Mouse (Mus musculus): ENCODE measurements around the gene Xrcc6. TPM values are rescaled to one million over a fixed set of nuclear protein-coding genes. Genes with fewer than 3 reads are reported as not detected.

Gene Xrcc6
- total and polyA plus RNA-seq, 3 experiments = 12.4 to 154 (median 50.1) TPM

DNA sequence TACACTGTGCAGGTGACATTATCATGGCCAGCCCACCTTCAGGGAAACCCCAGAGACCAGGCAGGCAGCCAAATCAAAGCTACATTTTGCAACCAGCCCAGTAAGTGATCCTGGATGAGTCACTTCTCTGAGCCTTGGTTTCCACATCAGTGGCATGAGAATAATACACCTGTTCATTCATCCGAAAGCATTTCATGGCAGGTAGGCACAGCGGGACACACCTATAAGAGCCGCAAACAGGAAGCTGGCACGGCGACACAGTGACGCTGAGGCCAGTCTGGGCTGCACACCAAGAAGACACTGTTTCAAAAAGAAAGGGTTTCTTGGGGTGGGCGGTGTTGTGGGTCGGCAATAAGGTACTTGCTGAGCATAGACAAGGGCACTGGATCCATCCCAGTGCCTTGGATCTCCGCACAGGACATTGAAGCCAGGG, 33.5 kb upstream of the Xrcc6 start:
- H3K36me3 ChIP-seq (replicated peaks) = peaks cover 99% of the 10 kb centered on the region
- H3K4me1 ChIP-seq (ENCODE audit: insufficient read depth, low read depth, low read length) = peaks cover 20% of the 10 kb centered on the region
- TF ChIP-seq GATA1 (IDR thresholded peaks at IDR 0.05; ENCODE audit: borderline replicate concordance, low read length) = no peak
- no peak for TF ChIP-seq GATA2 (IDR thresholded peaks at IDR 0.05; ENCODE audit: borderline replicate concordance, low read depth, low read length)
- no peak for TF ChIP-seq TAL1 (conservative IDR thresholded peaks at IDR 0.05; ENCODE audit: low read depth, low read length)
- TF ChIP-seq POLR2AphosphoS5 (IDR thresholded peaks at IDR 0.05; ENCODE audit: insufficient replicate concordance, low read depth, low read length) = no peak
- TF ChIP-seq CTCF (IDR thresholded peaks at IDR 0.05; ENCODE audit: low read depth, low read length) = no peak

DNA sequence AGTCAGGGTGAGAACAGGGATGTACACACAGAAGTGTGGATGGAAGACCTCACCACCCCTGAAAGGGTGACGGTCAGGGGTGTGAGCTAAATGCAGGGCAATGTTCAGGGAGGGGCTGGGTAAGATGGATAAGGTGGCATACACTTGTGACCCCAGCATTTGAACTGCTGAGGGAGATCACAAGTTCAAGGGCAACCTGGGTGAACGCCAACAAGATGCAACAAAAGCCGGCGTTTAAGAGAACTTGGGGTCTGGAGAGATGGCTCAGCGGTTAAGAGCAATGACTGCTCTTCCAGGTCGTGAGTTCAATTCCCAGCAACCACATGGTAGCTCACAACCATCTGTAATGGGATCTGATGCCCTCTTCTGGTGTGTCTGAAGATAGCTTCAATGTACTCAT, 32.9 kb upstream of the Xrcc6 start:
- Histone ChIP-seq H3K36me3 (replicated peaks) (peaks cover 97% of the 10 kb centered on the region), H3K27me3 (ENCODE audit: insufficient read depth, low read length) (no peaks in the 10 kb centered on the region), H3K4me3 (ENCODE audit: low read depth, low read length) (no peak overlapping the region), H3K4me1 (ENCODE audit: insufficient read depth, low read depth, low read length) (peaks cover 23% of the 10 kb centered on the region), H3K9me3 (replicated peaks) (no peaks in the 10 kb centered on the region)
- no peak for ATAC-seq (ENCODE audit: extremely low read depth, insufficient number of reproducible peaks, low FRiP score, poor library complexity, severe bottlenecking)
- TF ChIP-seq GATA1 (IDR thresholded peaks at IDR 0.05; ENCODE audit: borderline replicate concordance, low read length) = no peak
- no peak for TF ChIP-seq CTCF (IDR thresholded peaks at IDR 0.05; ENCODE audit: low read depth, low read length)
- TF ChIP-seq POLR2AphosphoS5 (IDR thresholded peaks at IDR 0.05; ENCODE audit: insufficient replicate concordance, low read depth, low read length) = no peak
- no peak for TF ChIP-seq TAL1 (conservative IDR thresholded peaks at IDR 0.05; ENCODE audit: low read depth, low read length)
- no peak for TF ChIP-seq GATA2 (IDR thresholded peaks at IDR 0.05; ENCODE audit: borderline replicate concordance, low read depth, low read length)
- no peak for DNase-seq (ENCODE audit: low spot score)

More for the DNA sequence above, 33.5 kb upstream of the Xrcc6 start:
- ATAC-seq (ENCODE audit: extremely low read depth, insufficient number of reproducible peaks, low FRiP score, poor library complexity, severe bottlenecking) = no peak
- H3K27me3 ChIP-seq (ENCODE audit: insufficient read depth, low read length) = no peaks in the 10 kb centered on the region
- no peak for DNase-seq (ENCODE audit: low spot score)
- H3K4me3 ChIP-seq (ENCODE audit: low read depth, low read length) = no peak overlapping the region
- no peaks in the 10 kb centered on the region for H3K9me3 ChIP-seq (replicated peaks)

DNA sequence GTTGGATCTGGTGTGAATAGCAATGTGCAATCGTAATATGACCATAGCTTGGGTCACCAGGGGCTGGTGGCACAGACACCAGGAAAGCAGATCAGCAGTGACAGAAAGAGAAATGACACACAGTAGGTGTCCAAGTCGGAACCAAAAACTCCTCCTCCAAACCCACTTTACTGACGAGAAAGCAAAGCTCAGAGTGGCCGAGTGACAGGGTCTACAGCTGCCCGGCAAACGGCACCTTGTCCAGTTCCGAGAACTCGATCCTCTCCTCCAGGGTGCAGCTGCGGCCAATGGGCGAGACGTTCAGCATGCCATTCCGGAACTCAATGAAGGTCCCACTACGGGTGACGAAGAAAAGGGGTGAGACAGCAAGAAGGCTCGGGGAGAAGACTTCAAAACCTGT, 32.2 kb upstream of the Xrcc6 start:
- H3K36me3 ChIP-seq (replicated peaks) = peaks cover 90% of the 10 kb centered on the region
- peaks cover 30% of the 10 kb centered on the region for H3K4me1 ChIP-seq (ENCODE audit: insufficient read depth, low read depth, low read length)
- TF ChIP-seq CTCF (IDR thresholded peaks at IDR 0.05; ENCODE audit: low read depth, low read length) (no peak), GATA2 (IDR thresholded peaks at IDR 0.05; ENCODE audit: borderline replicate concordance, low read depth, low read length) (no peak), POLR2AphosphoS5 (IDR thresholded peaks at IDR 0.05; ENCODE audit: insufficient replicate concordance, low read depth, low read length) (no peak), TAL1 (conservative IDR thresholded peaks at IDR 0.05; ENCODE audit: low read depth, low read length) (no peak), GATA1 (IDR thresholded peaks at IDR 0.05; ENCODE audit: borderline replicate concordance, low read length) (no peak)
- no peak for ATAC-seq (ENCODE audit: extremely low read depth, insufficient number of reproducible peaks, low FRiP score, poor library complexity, severe bottlenecking)
- DNase-seq (ENCODE audit: low spot score) = no peak
- no peaks in the 10 kb centered on the region for H3K9me3 ChIP-seq (replicated peaks)
- H3K4me3 ChIP-seq (ENCODE audit: low read depth, low read length) = no peak overlapping the region
- no peaks in the 10 kb centered on the region for H3K27me3 ChIP-seq (ENCODE audit: insufficient read depth, low read length)

DNA sequence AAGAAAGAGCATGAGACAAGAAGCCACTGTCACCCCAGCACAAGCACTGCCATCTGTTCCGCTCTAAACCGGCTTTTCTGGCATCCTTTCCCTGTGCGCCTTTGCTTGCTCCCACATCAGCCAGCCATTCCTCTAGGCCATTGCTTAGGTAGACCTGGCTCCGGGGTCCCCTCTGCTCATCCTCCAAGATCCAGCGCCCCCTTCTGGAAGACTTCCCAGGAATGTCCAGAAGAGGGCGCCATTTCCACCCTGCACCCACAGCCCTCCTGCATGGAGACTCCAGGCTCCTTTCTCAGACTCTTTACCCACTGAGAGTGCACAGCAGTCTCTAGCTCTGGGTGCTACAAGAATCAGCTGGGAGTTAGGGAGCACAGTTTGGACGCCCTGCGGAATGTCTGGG, 31.2 kb upstream of the Xrcc6 start:
- Histone ChIP-seq H3K4me3 (ENCODE audit: low read depth, low read length) (no peak overlapping the region), H3K4me1 (ENCODE audit: insufficient read depth, low read depth, low read length) (peaks cover 33% of the 10 kb centered on the region), H3K27me3 (ENCODE audit: insufficient read depth, low read length) (no peaks in the 10 kb centered on the region), H3K9me3 (replicated peaks) (no peaks in the 10 kb centered on the region), H3K36me3 (replicated peaks) (peaks cover 80% of the 10 kb centered on the region)
- ATAC-seq (ENCODE audit: extremely low read depth, insufficient number of reproducible peaks, low FRiP score, poor library complexity, severe bottlenecking) (no peak), DNase-seq (ENCODE audit: low spot score) (peak; percentile 67)
- no peak for TF ChIP-seq POLR2AphosphoS5 (IDR thresholded peaks at IDR 0.05; ENCODE audit: insufficient replicate concordance, low read depth, low read length)
- TF ChIP-seq GATA2 (IDR thresholded peaks at IDR 0.05; ENCODE audit: borderline replicate concordance, low read depth, low read length) = no peak
- peak; percentile 72 for TF ChIP-seq CTCF (IDR thresholded peaks at IDR 0.05; ENCODE audit: low read depth, low read length)
- TF ChIP-seq GATA1 (IDR thresholded peaks at IDR 0.05; ENCODE audit: borderline replicate concordance, low read length) = no peak
- no peak for TF ChIP-seq TAL1 (conservative IDR thresholded peaks at IDR 0.05; ENCODE audit: low read depth, low read length)

DNA sequence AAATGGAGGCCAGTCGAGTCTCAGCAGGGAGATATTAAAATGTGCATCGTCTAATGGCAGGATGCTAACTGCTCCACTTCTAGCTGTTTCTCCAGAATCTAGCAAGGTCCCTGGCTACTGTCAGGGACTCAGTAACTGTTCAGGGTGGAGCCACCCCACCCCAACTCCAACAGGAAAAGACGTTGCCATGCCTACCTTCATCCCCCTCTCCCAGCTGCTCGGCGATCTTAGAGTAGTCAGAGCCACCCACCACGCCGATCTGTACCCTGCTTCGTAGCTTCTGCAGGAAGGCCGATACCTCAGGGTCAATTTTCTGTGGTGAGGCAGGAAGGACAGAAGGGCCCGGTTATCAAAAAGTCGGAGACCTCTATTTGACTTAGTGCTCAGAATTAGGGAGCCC, 30.0 kb upstream of the Xrcc6 start:
- ATAC-seq (ENCODE audit: extremely low read depth, insufficient number of reproducible peaks, low FRiP score, poor library complexity, severe bottlenecking) (no peak), DNase-seq (ENCODE audit: low spot score) (no peak)
- peaks cover 68% of the 10 kb centered on the region for H3K36me3 ChIP-seq (replicated peaks)
- H3K4me1 ChIP-seq (ENCODE audit: insufficient read depth, low read depth, low read length) = peaks cover 36% of the 10 kb centered on the region
- no peaks in the 10 kb centered on the region for H3K27me3 ChIP-seq (ENCODE audit: insufficient read depth, low read length)
- H3K4me3 ChIP-seq (ENCODE audit: low read depth, low read length) = no peak overlapping the region
- TF ChIP-seq TAL1 (conservative IDR thresholded peaks at IDR 0.05; ENCODE audit: low read depth, low read length) (no peak), GATA1 (IDR thresholded peaks at IDR 0.05; ENCODE audit: borderline replicate concordance, low read length) (no peak), CTCF (IDR thresholded peaks at IDR 0.05; ENCODE audit: low read depth, low read length) (no peak), POLR2AphosphoS5 (IDR thresholded peaks at IDR 0.05; ENCODE audit: insufficient replicate concordance, low read depth, low read length) (no peak), GATA2 (IDR thresholded peaks at IDR 0.05; ENCODE audit: borderline replicate concordance, low read depth, low read length) (no peak)
- H3K9me3 ChIP-seq (replicated peaks) = no peaks in the 10 kb centered on the region

DNA sequence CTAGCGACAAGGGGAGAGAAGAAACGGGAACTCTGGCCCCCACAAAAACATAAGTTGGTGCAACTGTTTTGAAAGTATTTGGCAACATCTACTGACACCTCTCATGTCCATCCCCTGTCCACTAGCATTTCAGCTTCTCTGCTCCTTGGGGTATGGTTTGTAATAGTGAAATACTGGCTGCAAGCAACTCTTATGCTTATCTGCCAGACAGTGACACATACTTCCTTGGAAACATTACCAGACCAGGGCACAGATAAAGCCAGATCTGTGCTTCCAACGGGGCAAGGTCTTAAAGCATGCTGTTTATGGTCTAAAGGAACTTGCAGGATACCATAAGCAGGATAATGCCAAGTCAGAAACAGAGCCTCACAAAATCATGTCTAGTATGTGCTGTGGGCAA, 28.7 kb upstream of the Xrcc6 start:
- H3K4me1 ChIP-seq (ENCODE audit: insufficient read depth, low read depth, low read length) = peaks cover 36% of the 10 kb centered on the region
- peaks cover 55% of the 10 kb centered on the region for H3K36me3 ChIP-seq (replicated peaks)
- TF ChIP-seq TAL1 (conservative IDR thresholded peaks at IDR 0.05; ENCODE audit: low read depth, low read length) (no peak), GATA2 (IDR thresholded peaks at IDR 0.05; ENCODE audit: borderline replicate concordance, low read depth, low read length) (no peak), POLR2AphosphoS5 (IDR thresholded peaks at IDR 0.05; ENCODE audit: insufficient replicate concordance, low read depth, low read length) (no peak), GATA1 (IDR thresholded peaks at IDR 0.05; ENCODE audit: borderline replicate concordance, low read length) (no peak), CTCF (IDR thresholded peaks at IDR 0.05; ENCODE audit: low read depth, low read length) (no peak)
- H3K4me3 ChIP-seq (ENCODE audit: low read depth, low read length) = no peak overlapping the region; the same call in 1 of the 2 replicates
- no peaks in the 10 kb centered on the region for H3K9me3 ChIP-seq (replicated peaks)
- H3K27me3 ChIP-seq (ENCODE audit: insufficient read depth, low read length) = no peaks in the 10 kb centered on the region
- ATAC-seq (ENCODE audit: extremely low read depth, insufficient number of reproducible peaks, low FRiP score, poor library complexity, severe bottlenecking) = no peak
- DNase-seq (ENCODE audit: low spot score) = no peak
